Mouse (Mus musculus) heart, embryonic 12.5 days (tissue): ENCODE data around the gene Prune1. TPM values are rescaled to one million over a fixed set of nuclear protein-coding genes. Genes with fewer than 3 reads are reported as not detected.
"Not testable (repeated sequence)": the region's sequence is repeated elsewhere in the genome, so short reads cannot be mapped to it uniquely, and the experiment has no call there.

Experiments
- ATAC-seq: fragments of 200-750 bp; cut with Nextera tagmentation; 2 replicates; pipeline ENCODE4 v1.8.0; 2017; ENCODE audit warnings: moderate TSS enrichment, moderate library complexity; ENCODE audit not compliant: insufficient number of reproducible peaks, low FRiP score
- H3K27ac ChIP-seq: fragments of 300-500 bp; sonication (generic); 2 replicates; pipeline ENCODE4 v1.5.1; 2016; ENCODE audit warnings: mild to moderate bottlenecking, moderate library complexity; ENCODE audit not compliant: poor library complexity, severe bottlenecking
- H3K27me3 ChIP-seq: fragments of 300-500 bp; sonication (generic); replicated peaks from 2 replicates; pipeline ENCODE4 v1.6.1; 2016; ENCODE audit warnings: mild to moderate bottlenecking, moderate library complexity
- H3K36me3 ChIP-seq: fragments of 300-500 bp; sonication (generic); 2 replicates; pipeline ENCODE4 v1.6.1; 2016; ENCODE audit warnings: mild to moderate bottlenecking, moderate library complexity
- H3K4me1 ChIP-seq: fragments of 300-500 bp; sonication (generic); replicated peaks from 2 replicates; pipeline ENCODE4 v1.6.1; 2016; ENCODE audit warnings: mild to moderate bottlenecking
- H3K4me2 ChIP-seq: fragments of 300-500 bp; sonication (generic); 2 replicates; pipeline ENCODE4 v1.6.1; 2016; ENCODE audit warnings: mild to moderate bottlenecking, moderate library complexity
- H3K4me3 ChIP-seq: fragments of 300-500 bp; sonication (generic); 2 replicates; pipeline ENCODE4 v1.5.1; 2016; ENCODE audit warnings: mild to moderate bottlenecking
- H3K9ac ChIP-seq: fragments of 300-500 bp; sonication (generic); 2 replicates; pipeline ENCODE4 v1.6.1; 2016; ENCODE audit warnings: mild to moderate bottlenecking, moderate library complexity
- H3K9me3 ChIP-seq: fragments of 300-500 bp; sonication (generic); replicated peaks from 2 replicates; pipeline ENCODE4 v1.6.1; 2016; ENCODE audit warnings: mild to moderate bottlenecking, moderate library complexity
- WGBS: fragments of 180-500 bp; shearing (Covaris S2); methylation state at CpG from one replicate; pipeline ENCODE4 v1.1.7; 2016; 5-methylcytosine and 5-hydroxymethylcytosine counted together
- polyA plus RNA-seq: library from polyadenylated mRNA; unstranded; fragments of >200 nt; fragmentation: Nextera tagmentation; extraction: Ambion mirVana; gene quantifications from 2 replicates; pipeline ENCODE4 v1.2.1, GENCODE M21; 2016

The Prune1 gene
- polyA plus RNA-seq, 1 experiment from 2014 or later, result 29.5 TPM

DNA sequence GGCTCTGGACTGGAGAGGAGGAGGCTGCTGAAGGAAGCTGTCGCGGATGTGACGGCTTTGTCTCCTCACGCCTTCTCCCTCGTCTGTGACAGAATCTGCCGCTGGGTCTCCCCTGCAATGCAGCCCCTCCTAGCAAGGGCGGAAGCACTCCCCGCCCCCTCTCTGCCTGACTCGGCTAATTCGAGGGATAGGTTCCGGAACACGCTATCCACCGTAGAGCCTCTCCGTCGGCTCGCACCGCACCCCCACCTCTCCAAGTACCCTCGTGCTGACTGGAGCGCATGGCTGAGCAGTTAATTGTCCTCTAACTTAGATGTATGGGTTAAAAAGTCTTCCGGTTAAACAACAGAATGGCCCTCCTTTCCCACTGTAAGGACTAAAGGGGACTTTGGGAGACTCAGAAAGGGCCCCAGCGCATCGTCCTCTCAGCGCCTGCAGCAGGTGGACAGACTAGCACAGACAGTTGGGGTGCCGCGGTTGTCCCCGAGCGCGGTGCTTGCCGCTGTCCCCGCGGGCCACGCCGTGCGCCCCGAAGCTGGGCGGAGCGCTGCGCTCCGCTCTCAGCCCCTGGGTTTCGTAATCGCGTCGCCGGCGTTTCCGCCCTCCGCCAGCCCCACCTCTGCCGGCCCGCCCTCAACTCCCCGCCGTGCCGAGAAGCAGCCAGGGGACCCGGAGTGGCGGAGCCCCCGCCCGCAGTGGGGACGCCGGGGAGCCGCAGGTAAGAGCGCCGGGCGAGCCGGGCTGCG is 53.6 kb downstream of the Prune1 start, which contains the start of gene Cdc42se1:
Gene Cdc42se1, plus strand, starts transcription at position 585 of the 746 bp plus-strand sequence.
- Histone ChIP-seq H3K9ac (peak within 1 kb of the TSS; percentile 98), H3K4me1 (peaks cover 62% of the 10 kb centered on the region), H3K4me3 (peak within 1 kb of the TSS; percentile 97), H3K4me2 (peak within 1 kb of the TSS; percentile 86), H3K36me3 (peaks cover 45% of the 10 kb centered on the region), H3K27ac (peak within 1 kb of the TSS; percentile 88), H3K27me3 (no peaks in the 10 kb centered on the region), H3K9me3 (no peaks in the 10 kb centered on the region)
- whole genome bisulfite sequencing, result under 1% methylated on average over 48 of the region's 64 CpGs
- peak; percentile 88 for ATAC-seq

DNA sequence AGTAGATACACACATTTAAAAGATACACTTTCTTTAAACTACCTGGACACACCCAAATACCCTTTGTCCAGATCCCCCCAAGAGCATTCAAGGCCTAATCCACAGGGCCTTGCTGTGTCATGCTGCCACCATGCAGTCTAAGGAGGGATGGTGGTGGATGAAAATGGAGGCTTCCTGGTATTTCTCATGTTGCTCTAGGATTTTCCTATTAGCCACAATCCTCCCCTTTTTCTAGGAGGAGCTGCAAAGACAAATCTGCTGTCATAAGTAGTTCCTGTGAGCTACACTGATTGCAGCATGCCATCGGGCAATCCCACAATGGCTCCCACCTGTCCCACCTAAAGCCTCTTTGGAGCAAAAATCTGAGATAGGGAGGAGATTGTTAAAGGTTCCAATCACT is 54.7 kb downstream of the Prune1 start:
- H3K36me3 ChIP-seq, result peaks cover 45% of the 10 kb centered on the region
- ATAC-seq, result no peak
- no peaks in the 10 kb centered on the region for H3K9me3 ChIP-seq
- peak overlapping the region; percentile 56 for H3K4me2 ChIP-seq
- H3K4me1 ChIP-seq, result peaks cover 53% of the 10 kb centered on the region
- peak overlapping the region; percentile 97 for H3K4me3 ChIP-seq
- 43% methylated on average over 1 of the region's 1 CpGs for WGBS
- no peak overlapping the region for H3K27ac ChIP-seq
- H3K27me3 ChIP-seq, result no peaks in the 10 kb centered on the region
- peak overlapping the region; percentile 64; the same call in 1 of the 2 replicates for H3K9ac ChIP-seq

DNA sequence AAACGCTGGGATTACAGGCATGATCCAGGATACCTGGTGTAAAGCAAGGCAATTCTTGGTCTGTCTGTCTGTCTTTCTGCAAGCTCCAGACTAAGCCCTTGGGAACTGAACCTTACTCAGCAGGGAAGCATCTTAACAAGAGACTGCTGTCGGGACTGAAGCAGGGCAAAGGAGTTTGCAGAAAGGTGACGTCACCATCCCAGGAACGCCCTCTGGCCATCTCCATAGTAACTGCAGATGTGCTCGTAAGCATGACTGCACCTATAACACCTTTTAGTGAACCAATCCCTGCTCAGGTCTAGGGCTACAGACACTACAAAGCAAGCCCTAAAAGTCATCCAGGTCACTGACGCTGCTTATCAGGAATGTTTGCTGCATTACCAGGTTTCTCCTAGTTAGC is 57.6 kb downstream of the Prune1 start:
- Histone ChIP-seq H3K27me3 (no peaks in the 10 kb centered on the region), H3K36me3 (peaks cover 56% of the 10 kb centered on the region), H3K4me2 (no peak overlapping the region), H3K4me3 (no peak overlapping the region), H3K9me3 (no peaks in the 10 kb centered on the region), H3K27ac (no peak overlapping the region), H3K4me1 (peaks cover 25% of the 10 kb centered on the region), H3K9ac (peak overlapping the region; percentile 48; the same call in 1 of the 2 replicates)
- ATAC-seq, result no peak
- WGBS, result 27% methylated on average over 6 of the region's 6 CpGs

DNA sequence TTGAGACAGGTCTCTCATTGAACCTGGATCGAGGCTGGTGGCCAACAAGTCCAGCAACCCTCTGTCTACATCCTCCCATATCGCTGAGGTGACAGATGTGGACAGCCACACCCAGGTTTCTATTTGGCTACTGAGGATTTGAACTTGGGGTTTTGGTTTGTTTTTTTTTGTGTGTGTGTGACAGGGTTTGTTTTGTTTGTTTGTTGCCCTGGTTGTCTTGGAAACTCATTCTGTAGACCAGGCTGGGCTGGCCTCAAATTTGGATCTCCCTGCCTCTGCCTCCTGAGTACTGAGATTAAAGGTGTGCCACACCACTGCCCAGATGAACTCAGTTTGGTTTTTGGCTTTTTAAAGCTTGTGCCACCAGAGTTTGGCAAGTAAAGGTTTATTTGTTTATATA is 58.8 kb downstream of the Prune1 start:
- H3K4me2 ChIP-seq, result no peak overlapping the region
- H3K4me3 ChIP-seq, result no peak overlapping the region
- WGBS, result 88% methylated on average over 2 of the region's 2 CpGs
- peaks cover 25% of the 10 kb centered on the region for H3K4me1 ChIP-seq
- H3K9me3 ChIP-seq, result no peaks in the 10 kb centered on the region
- H3K9ac ChIP-seq, result no peak overlapping the region
- H3K36me3 ChIP-seq, result peaks cover 56% of the 10 kb centered on the region
- H3K27ac ChIP-seq, result no peak overlapping the region
- ATAC-seq, result no peak
- H3K27me3 ChIP-seq, result no peaks in the 10 kb centered on the region

DNA sequence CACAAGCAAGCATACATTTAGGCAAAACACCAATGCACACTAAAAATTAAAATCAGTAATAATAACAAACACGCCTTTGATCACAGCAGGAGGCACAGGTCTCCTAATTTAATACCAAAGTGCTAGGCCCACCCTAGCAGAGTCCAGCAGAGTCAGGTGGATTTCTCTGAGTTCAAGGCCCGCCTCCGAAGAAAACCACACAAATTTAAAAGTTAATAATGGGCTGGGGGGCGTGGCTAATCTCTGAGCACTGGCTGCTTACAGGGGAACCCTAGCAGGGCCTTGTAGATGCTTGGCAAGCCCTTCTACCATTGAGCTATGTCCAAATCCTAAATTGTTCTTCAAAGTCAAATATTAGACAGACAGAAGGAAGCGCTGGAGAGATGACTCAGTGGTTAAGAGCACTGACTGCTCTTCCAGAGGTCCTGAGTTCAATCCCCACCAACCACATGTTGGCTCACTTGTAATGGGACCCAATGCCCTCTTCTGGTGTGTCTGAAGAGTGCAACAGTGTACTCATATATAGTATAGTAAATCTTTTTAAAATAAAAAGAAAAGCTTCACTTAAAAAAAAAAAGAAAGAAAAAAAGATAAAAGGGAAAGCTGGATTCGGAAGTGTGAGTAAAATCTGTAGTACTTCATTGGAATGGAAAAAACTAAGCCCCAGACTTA is 63.3 kb downstream of the Prune1 start:
- Histone ChIP-seq H3K9ac (no peak overlapping the region), H3K4me1 (peaks cover 9% of the 10 kb centered on the region), H3K4me3 (peak overlapping the region; percentile 80), H3K36me3 (peaks cover 54% of the 10 kb centered on the region), H3K9me3 (no peaks in the 10 kb centered on the region), H3K27ac (peak overlapping the region; percentile 99; the same call in 1 of the 2 replicates), H3K27me3 (no peaks in the 10 kb centered on the region), H3K4me2 (peak overlapping the region; percentile 71)
- 74% methylated on average over 6 of the region's 6 CpGs for WGBS
- no peak for ATAC-seq

DNA sequence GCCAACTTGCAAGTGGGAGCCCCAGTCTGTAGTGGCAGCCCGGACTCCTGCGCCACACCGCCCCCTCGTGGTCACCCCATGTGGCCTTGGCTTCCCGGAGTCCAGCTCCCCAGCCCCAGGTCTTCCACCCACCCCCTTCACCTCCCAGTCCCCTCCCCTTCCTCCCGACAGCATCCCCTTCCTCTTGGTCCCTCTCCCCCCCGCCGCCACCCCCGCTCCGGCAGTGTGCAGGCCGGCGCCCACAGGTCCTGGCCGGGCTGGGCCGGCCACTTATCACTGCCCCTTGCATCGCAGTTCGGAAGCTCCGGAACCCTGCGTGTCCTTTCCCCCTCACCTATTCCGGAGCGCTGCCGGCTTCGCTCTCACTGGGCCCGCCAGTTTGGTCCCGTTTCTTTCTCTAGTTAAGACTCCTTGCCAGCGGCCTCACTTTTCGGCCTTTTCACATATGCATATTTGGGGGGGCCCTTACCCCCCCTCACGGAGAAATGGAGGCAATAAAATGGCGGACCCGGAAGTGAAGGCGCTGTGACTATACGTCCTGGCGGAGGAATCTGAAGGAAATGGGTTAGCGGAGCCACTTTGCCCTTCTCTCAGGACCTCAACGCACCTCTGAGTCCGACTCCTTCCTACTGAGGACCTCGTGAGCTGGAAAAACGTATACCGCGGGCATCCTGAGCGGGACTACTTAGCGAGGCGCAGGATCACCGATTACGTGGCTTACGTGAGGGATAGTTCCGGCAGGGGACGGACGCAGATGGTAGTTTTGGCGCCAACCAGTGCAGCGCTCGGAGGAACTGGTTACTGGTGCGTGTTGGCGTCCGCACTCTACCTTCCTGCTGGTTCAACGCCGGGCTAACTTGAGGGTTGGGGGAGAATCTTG is 64.4 kb downstream of the Prune1 start, which contains the start of gene Gabpb2:
Gene Gabpb2, minus strand, starts transcription at position 662 of the 880 bp plus-strand sequence.
- Histone ChIP-seq H3K27me3 (no peaks in the 10 kb centered on the region), H3K4me3 (peak within 1 kb of the TSS; percentile 80), H3K9me3 (no peaks in the 10 kb centered on the region), H3K36me3 (peaks cover 45% of the 10 kb centered on the region), H3K4me1 (peaks cover 9% of the 10 kb centered on the region), H3K4me2 (peak within 1 kb of the TSS; percentile 71), H3K27ac (peak within 1 kb of the TSS; percentile 99), H3K9ac (peak within 1 kb of the TSS; percentile 91)
- under 1% methylated on average over 56 of the region's 56 CpGs for WGBS
- peak; percentile 92 for ATAC-seq

DNA sequence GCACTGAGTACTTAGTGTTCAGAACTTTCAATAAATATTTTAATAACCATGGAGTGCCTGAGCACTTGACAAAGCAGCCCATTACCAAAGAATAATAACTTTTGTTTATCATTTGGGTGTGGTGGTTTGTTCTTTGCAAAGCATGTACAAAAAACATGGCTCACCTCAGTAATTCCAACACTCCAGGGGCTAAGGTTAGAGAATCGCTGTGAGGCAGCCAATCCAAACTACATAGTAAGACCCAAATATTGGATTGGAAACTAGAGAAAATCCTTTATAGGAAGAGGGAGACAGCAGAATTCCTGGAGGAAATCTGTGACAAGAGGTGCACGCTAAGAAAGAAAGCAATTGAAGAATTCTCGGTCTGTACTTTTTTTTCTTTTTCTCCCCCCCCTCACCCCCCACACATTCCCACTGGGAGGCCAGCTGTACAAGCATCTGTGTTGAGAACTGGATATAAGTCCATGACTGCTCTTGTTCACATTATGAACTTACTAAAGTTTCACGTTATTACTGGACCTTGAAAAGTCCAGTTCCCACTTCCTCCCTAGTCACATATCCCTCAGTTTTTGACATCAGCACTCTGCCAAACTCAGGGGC is 65.1 kb downstream of the Prune1 start:
- peak overlapping the region; percentile 80 for H3K4me3 ChIP-seq
- H3K4me1 ChIP-seq, result peaks cover 9% of the 10 kb centered on the region
- peak; percentile 20 for ATAC-seq
- peak overlapping the region; percentile 99 for H3K27ac ChIP-seq
- H3K9ac ChIP-seq, result peak overlapping the region; percentile 91
- peaks cover 46% of the 10 kb centered on the region for H3K36me3 ChIP-seq
- H3K27me3 ChIP-seq, result no peaks in the 10 kb centered on the region
- WGBS, result 21% methylated on average over 4 of the region's 4 CpGs
- H3K9me3 ChIP-seq, result no peaks in the 10 kb centered on the region
- peak overlapping the region; percentile 71 for H3K4me2 ChIP-seq

DNA sequence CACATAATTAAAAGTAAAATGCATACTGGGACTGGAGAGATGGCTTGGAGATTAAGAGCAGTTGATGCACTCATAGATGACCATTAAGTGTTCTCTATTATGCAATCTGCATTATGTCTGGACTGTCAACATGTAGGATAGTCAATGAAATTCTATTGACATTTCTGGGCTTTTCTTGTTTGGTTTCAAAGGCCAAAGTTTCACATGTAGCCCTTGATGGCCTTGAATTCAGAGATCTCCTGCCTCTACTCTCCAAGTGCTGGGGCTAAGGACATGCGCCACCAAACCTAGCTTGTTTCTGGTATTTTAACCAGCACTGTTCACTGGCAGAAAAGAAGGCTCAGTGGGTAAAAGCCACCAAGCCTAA is 68.3 kb downstream of the Prune1 start:
- peaks cover 32% of the 10 kb centered on the region for H3K36me3 ChIP-seq
- no peak for ATAC-seq

DNA sequence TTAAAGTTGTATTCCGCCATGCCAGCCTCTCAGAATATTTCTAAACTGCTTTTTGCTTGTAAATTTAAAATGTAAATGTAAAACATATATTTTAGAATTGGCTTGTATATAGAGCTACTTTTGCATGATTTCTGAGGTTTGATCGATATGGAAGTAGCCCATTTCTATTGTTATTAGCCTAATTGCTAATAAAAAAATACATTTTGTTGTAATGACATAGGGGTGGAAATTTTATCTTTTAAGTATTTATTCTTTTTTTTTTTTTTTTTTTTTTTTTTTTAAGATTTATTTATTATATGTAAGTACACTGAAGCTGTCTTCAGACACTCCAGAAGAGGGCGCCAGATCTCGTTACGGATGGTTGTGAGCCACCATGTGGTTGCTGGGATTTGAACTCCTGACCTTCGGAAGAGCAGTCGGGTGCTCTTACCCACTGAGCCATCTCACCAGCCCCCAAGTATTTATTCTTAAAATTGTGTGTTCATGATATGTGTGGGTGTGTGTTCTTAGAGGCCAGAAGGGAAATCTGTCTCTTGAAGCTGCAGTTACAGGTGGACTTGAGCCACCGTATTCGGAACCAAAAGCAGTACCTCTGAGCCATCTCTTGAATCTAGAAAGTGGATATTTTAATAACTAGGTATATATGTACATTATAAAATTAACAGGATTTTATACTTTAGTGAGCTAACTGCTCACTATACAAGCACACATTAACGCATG is 68.8 kb downstream of the Prune1 start:
- H3K27ac ChIP-seq, H3K9ac ChIP-seq, H3K27me3 ChIP-seq, ATAC-seq, H3K9me3 ChIP-seq, H3K4me2 ChIP-seq, H3K4me1 ChIP-seq, H3K4me3 ChIP-seq: not testable (repeated sequence)
- H3K36me3 ChIP-seq, result peaks cover 37% of the 10 kb centered on the region
- 87% methylated on average over 10 of the region's 10 CpGs for WGBS

More for the DNA sequence above, 68.3 kb downstream of the Prune1 start:
- H3K27ac ChIP-seq, result no peak overlapping the region
- no peak overlapping the region for H3K4me2 ChIP-seq
- WGBS, result 97% methylated on average over 1 of the region's 1 CpGs
- no peaks in the 10 kb centered on the region for H3K9me3 ChIP-seq
- H3K4me3 ChIP-seq, result no peak overlapping the region
- no peaks in the 10 kb centered on the region for H3K27me3 ChIP-seq
- H3K4me1 ChIP-seq, result peaks cover 9% of the 10 kb centered on the region
- H3K9ac ChIP-seq, result no peak overlapping the region

DNA sequence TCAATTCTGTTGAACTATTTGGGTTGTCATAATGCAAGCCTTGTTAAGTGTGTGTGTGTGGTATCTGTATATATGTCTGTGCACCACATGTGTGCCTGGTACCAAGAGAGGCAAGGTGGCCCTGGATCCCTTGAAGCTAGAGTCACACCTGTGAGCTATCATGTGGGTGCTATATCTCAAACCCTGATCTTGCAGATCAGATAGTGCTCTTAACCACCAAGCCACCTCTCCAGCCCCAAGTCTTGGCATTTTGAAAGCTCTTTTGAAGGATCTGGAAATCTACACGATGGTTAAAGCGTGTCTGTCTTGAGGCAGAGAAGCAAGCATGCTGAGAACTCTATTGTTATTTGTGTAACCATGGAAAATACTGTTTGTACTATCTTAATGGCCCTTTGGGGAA is 71.3 kb downstream of the Prune1 start:
- WGBS, result 76% methylated on average over 2 of the region's 2 CpGs
- no peaks in the 10 kb centered on the region for H3K9me3 ChIP-seq
- no peaks in the 10 kb centered on the region for H3K4me1 ChIP-seq
- H3K27ac ChIP-seq, result no peak overlapping the region
- peaks cover 54% of the 10 kb centered on the region for H3K36me3 ChIP-seq
- no peak for ATAC-seq
- H3K4me2 ChIP-seq, result no peak overlapping the region
- H3K27me3 ChIP-seq, result no peaks in the 10 kb centered on the region
- no peak overlapping the region for H3K4me3 ChIP-seq
- H3K9ac ChIP-seq, result no peak overlapping the region
